Mouse (Mus musculus): ENCODE results near the gene Bfsp2.

The Bfsp2 gene

GRCm38 (mm10) chr9:103383576-103383975, 96.6 kb downstream of the Bfsp2 start:
- in situ Hi-C loops (cut with MboI): no loop called here

DNA sequence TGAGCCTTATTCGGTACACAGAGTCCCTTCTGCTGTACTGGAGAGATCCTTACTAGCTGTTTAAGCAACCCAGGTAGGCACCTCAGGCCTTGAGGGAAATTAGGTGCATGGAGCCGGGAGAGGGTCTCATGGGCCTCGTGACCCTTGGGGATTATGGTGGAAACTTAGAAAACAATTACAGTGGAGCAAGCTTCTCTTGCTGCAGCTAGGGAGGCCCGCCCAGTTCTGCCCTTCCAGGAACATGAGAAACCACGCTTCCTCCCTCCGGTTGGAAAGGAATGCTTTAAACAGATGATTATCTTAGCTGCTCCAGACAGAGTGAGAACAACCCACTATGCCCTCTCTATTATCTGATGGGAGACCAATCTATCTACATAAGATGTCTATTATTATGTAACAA, 97.2 kb downstream of the Bfsp2 start:
- in situ Hi-C loops (cut with MboI): no loop called here

DNA sequence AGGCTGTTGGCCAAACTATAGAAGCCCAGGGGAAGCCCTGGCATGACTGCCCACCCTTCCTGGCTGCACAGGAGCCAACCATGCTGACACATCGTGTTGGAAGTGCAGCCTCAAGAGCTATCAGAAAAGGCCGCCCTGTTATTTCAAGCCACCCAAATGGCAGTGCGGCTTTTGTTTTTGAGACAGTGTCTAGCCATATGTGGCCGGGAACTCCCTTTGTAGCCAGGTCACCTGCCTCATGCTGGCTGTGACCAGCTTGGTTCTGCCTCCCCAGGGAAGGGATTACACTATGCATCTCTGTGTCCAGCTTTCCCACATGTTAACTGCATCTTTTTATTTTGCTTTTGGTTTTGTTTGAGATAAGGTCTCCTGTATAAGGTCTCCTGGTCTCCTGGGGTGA, 99.7 kb downstream of the Bfsp2 start:
- in situ Hi-C loops (cut with MboI): no loop called here

GRCm38 (mm10) chr9:103379199-103379598, 101.0 kb downstream of the Bfsp2 start:
- in situ Hi-C loops (cut with MboI): no loop called here

DNA sequence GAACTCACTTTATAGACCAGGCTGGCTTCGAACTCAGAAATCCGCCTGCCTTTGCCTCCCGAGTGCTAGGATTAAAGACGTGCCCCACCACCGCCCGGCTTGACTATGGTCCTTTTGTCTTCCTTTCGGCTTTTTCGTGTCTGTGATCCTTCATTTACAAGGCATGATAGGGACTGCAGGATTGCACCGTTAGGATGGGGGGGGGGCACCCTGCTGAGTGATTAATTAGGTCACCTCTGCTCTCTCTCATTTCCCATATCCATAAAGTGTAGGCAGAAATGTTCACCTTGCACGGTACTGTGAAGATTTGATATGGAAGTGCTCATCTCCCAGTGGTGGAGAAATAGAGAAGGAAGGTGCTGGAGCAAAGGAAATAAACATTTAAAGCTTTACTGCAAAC, 101.5 kb downstream of the Bfsp2 start:
- in situ Hi-C loops (cut with MboI): no loop called here

DNA sequence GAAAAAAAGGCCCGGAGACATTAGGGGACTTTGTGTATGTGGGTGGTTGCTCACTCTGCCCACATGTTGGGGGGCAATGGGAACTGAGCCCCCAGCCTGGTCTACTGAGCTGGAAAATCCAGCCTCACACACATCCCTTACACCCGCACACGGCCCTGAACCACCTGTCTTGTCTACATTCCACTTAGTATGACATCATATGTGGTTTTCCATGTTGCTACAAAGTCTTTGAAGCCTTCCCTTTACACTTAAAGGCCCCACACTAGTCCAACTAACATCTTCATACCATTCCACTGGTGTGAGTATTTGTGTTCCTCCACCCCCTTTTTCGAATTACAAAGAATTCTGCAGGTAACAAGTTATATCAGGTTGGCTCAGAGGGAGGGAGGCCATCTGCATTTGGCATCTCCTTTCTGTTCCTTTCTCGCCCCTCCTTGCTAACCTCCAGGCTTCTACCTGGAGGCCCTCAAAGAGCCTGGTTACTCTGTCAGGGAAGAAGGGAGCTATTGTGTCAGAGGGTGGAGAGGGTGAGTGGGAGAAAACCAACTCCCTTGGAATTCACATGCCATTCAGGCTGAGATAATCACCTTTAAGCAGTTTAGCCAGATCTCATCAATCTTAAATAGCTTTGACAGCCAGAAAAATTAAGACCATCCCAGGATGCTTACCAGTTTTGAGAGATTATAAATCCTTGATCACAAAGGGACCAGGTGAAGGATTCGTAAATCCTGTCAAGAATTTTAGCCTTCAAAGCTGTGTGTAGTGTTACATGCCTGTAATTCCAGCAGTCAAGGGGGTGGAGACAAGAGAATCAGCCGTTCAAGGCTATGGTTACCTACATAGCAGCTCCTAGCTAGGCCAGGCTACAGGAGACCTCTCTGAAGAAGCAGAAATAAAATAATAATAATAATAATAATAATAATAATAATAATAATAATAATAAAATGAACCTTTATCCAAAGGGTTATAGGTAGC, 103.6 kb downstream of the Bfsp2 start:
- in situ Hi-C loops (cut with MboI): no loop called here
